Mouse (Mus musculus) liver, embryonic 16.5 days (tissue): ENCODE measurements around the gene Sun1. TPM values are rescaled to one million over a fixed set of nuclear protein-coding genes. Genes with fewer than 3 reads are reported as not detected.

ENCODE experiments used
- ATAC-seq: fragments of 200-750 bp; cut with Nextera tagmentation; 2 replicates; pipeline ENCODE4 v1.8.0; 2017; ENCODE audit warnings: low read depth, mild to moderate bottlenecking, moderate number of reproducible peaks, moderate library complexity
- H3K27ac ChIP-seq: fragments of 300-500 bp; sonication (generic); 2 replicates; pipeline ENCODE4 v1.5.1; 2014; ENCODE audit warnings: mild to moderate bottlenecking, low read length
- H3K27me3 ChIP-seq: fragments of 300-500 bp; sonication (generic); 2 replicates; pipeline ENCODE4 v1.6.1; 2014; ENCODE audit warnings: low read depth, low read length, mixed read lengths; ENCODE audit not compliant: control insufficient read depth, insufficient read depth
- H3K36me3 ChIP-seq: fragments of 300-500 bp; sonication (generic); 2 replicates; pipeline ENCODE4 v1.6.1; 2014; ENCODE audit warnings: mild to moderate bottlenecking; ENCODE audit not compliant: control insufficient read depth, insufficient read depth
- H3K4me1 ChIP-seq: fragments of 300-500 bp; sonication (generic); 2 replicates; pipeline ENCODE4 v1.6.1; 2014; ENCODE audit warnings: low read depth, low read length, mixed read lengths; ENCODE audit not compliant: control insufficient read depth
- H3K4me2 ChIP-seq: fragments of 300-500 bp; sonication (generic); 2 replicates; pipeline ENCODE4 v1.6.1; 2014; ENCODE audit warnings: low read depth, low read length, mixed read lengths
- H3K4me3 ChIP-seq: fragments of 300-500 bp; sonication (generic); 2 replicates; pipeline ENCODE4 v1.5.1; 2014; ENCODE audit warnings: low read depth, mild to moderate bottlenecking, low read length
- H3K9ac ChIP-seq: fragments of 300-500 bp; sonication (generic); 2 replicates; pipeline ENCODE4 v1.6.1; 2014; ENCODE audit warnings: low read depth, low read length
- H3K9me3 ChIP-seq: fragments of 300-500 bp; sonication (generic); replicated peaks from 2 replicates; pipeline ENCODE4 v1.6.1; 2016; ENCODE audit warnings: low read length; ENCODE audit not compliant: control insufficient read depth
- WGBS: fragments of 180-500 bp; shearing (Covaris S2); extraction: QIAGEN DNeasy Blood & Tissue Kit; methylation state at CpG from one replicate; pipeline ENCODE4 v1.1.7; 2014; ENCODE audit not compliant: insufficient replicate concordance; 5-methylcytosine and 5-hydroxymethylcytosine counted together
- polyA plus RNA-seq: library from polyadenylated mRNA; unstranded; fragments of >200 nt; fragmentation: Nextera tagmentation; extraction: Ambion mirVana; gene quantifications from 2 replicates; pipeline ENCODE4 v1.2.1, GENCODE M21; 2015

Gene Sun1
- polyA plus RNA-seq, 1 experiment from 2014 or later, result 19.6 TPM

DNA sequence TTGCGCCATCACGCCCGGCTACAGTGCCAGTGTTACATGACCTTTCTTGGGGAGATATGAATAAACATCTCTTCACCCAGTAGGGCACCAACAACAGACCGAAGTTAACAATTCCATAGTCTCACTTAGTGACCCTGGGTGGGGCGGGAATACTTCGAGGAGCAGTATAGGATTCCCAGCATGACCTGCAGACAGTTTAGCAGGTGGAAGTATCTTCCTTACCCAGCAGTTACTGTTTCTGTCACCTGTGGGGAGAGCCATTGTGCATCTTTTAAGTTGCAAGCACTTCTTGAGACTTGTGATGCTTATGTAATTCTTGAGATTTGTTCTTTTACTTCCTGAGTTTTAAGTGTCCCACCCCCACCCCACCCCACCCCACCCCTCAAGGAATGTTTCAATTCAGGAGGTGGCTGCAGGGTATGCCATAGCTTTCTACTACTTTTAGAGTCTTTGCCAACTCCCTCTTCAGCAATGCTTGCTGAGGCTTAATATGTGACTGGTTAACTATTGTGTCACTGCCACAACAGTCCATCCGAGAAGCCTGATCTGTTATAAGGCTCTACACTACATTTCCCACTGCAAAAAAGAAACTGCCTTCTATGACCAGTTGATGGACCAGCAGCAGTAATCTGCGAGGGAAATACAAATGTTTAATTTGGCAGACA lies 58.1 kb downstream of the Sun1 start:
- 82% methylated on average over 8 of the region's 8 CpGs for WGBS
- H3K36me3 ChIP-seq, result peaks cover 19% of the 10 kb centered on the region

DNA sequence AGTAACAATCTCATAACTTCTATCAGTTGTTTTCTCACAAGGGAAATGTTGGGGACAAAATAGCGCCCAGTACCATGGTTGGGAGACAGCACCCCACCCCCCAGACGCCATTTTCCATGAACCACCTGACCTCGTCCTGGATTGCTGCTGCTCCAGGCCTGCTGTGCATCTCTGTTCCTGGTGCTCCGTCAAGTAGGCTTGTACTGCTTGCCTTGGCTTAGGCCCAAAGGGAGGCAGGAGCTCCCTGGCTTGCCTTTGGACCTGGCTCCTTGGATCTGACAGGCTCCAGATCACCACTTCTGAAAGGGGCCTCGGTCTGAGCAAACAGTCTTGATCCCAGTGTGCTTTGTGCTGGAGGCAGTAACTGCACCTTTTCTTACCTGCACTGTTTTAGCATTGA lies 59.4 kb downstream of the Sun1 start:
- H3K36me3 ChIP-seq, result peaks cover 33% of the 10 kb centered on the region
- WGBS, result 82% methylated on average over 5 of the region's 5 CpGs

More for the DNA sequence above, 58.1 kb downstream of the Sun1 start:
- Histone ChIP-seq H3K9me3 (no peaks in the 10 kb centered on the region), H3K9ac (no peak overlapping the region), H3K4me2 (no peak overlapping the region), H3K27ac (no peak overlapping the region), H3K4me3 (no peak overlapping the region), H3K4me1 (peaks cover 41% of the 10 kb centered on the region), H3K27me3 (no peaks in the 10 kb centered on the region)
- no peak for ATAC-seq

DNA sequence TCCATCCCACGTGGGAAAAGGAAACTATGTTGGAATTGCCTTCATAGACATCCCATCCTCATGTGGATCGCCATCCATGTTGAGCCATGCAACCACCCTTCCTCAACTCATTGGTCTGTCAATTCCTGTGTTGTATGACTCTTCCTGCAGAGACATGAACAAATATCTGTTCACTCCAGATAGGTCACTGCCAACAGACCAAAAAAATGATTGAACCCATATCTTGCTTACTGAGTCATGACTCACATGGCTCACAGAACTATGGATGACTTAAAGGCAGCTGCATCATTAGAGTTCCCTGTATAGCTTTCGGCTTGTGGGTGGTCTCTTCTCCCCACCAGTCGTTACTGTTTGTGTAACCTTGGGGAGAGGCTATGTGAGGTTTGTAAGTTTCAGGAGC lies 61.0 kb downstream of the Sun1 start:
- Histone ChIP-seq H3K4me3 (no peak overlapping the region), H3K9me3 (no peaks in the 10 kb centered on the region), H3K27me3 (no peaks in the 10 kb centered on the region), H3K9ac (no peak overlapping the region), H3K4me1 (peaks cover 14% of the 10 kb centered on the region), H3K4me2 (no peak overlapping the region), H3K27ac (no peak overlapping the region), H3K36me3 (peaks cover 47% of the 10 kb centered on the region)
- no peak for ATAC-seq
- WGBS, result 81% methylated on average over 4 of the region's 4 CpGs

More for the DNA sequence above, 59.4 kb downstream of the Sun1 start:
- H3K4me2 ChIP-seq, result no peak overlapping the region
- ATAC-seq, result no peak
- H3K27ac ChIP-seq, result no peak overlapping the region
- no peaks in the 10 kb centered on the region for H3K9me3 ChIP-seq
- H3K27me3 ChIP-seq, result no peaks in the 10 kb centered on the region
- no peak overlapping the region for H3K9ac ChIP-seq
- peaks cover 28% of the 10 kb centered on the region for H3K4me1 ChIP-seq
- H3K4me3 ChIP-seq, result no peak overlapping the region

DNA sequence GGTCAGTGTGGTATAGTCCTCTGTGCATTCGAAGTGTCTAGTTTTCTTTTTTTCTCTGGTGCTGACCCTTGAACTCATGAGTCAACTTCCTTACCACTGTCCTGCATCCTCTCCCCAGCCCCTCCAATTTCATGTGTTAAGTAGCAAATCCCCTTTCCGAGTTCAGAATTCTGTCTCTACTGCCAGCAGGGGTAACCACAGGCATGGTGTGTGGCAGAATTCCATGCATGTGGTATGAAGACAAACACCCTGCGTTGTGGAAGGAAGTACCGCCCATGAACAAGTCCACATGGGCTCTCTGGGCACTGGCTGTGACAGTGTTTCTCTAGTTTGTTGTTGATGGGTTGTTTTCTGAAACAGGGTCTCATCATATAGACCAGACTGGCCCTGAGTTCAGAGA lies 67.2 kb downstream of the Sun1 start:
- H3K4me3 ChIP-seq, result no peak overlapping the region
- no peak overlapping the region for H3K4me2 ChIP-seq
- no peaks in the 10 kb centered on the region for H3K9me3 ChIP-seq
- H3K27me3 ChIP-seq, result no peaks in the 10 kb centered on the region
- WGBS, result 87% methylated on average over 4 of the region's 4 CpGs
- H3K9ac ChIP-seq, result no peak overlapping the region
- H3K4me1 ChIP-seq, result peaks cover 4% of the 10 kb centered on the region
- peaks cover 57% of the 10 kb centered on the region for H3K36me3 ChIP-seq
- no peak for ATAC-seq
- no peak overlapping the region for H3K27ac ChIP-seq

DNA sequence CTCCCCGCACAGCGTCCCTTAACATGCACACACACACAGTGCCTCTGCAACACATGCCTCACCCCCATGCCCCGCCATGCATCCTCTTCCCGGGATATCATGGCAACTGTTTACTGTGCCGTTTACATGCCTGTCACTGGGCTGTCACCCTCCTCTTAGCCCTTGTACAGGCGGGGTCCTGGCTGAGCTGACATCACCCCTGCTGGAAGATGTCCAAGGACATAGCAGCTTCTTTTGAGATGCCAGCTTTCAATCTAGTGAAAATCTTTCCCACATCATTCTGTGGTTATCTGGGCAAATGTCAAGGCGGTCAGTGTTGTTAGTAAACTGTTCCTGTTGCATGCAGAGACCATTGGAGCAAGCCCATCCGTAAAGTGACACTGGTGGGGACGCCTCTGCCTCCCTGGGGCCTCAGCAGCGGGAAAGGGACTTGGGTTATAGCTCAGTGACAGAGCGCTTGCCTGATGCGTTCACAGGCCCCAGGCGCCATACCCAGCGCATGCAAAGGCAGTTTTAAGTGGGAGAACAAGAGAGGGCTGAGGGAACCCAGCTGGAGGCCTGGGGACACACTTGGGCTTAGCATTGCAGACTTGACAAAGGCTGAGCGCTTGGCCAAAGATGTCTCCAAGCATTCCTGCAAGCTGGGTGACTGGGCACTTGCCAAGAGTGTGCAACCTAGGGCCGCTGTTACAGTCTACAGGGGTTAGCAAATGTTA lies 70.5 kb downstream of the Sun1 start:
- Histone ChIP-seq H3K27ac (no peak overlapping the region), H3K4me3 (no peak overlapping the region), H3K9me3 (no peaks in the 10 kb centered on the region), H3K4me2 (no peak overlapping the region), H3K36me3 (peaks cover 26% of the 10 kb centered on the region), H3K9ac (no peak overlapping the region), H3K4me1 (peaks cover 4% of the 10 kb centered on the region), H3K27me3 (no peaks in the 10 kb centered on the region)
- no peak for ATAC-seq
- WGBS, result 81% methylated on average over 16 of the region's 16 CpGs

DNA sequence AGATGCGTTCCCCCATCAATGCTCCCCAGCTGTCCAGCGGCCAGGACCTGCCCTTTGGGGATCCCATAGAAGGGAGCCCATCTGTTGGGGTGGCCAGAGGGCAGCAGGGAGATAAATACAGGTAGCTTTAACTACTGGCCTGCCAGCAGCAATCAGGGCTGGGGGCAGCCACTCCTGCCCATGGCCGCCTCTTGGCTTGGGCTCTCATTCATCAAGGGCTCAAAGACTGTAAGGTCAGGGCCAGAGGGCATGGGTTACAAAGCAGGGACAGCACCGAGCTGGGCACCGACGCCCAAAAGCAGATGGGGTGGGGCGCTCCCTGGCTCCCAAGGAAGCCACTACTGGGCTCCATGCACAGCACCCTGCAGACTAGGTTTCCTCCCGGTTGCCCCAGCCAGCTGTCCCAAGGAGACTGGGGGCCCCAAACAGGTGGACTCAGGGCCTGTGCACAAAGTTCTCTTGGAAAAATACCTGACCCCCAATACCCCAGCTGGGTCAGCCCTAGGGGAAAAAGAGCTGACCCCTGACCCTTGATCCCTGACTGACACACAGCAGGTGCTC lies 71.6 kb downstream of the Sun1 start:
- Histone ChIP-seq H3K36me3 (peaks cover 16% of the 10 kb centered on the region), H3K4me3 (no peak overlapping the region), H3K9ac (no peak overlapping the region), H3K27ac (no peak overlapping the region), H3K27me3 (no peaks in the 10 kb centered on the region), H3K4me2 (no peak overlapping the region), H3K9me3 (no peaks in the 10 kb centered on the region), H3K4me1 (peaks cover 4% of the 10 kb centered on the region)
- WGBS, result 53% methylated on average over 8 of the region's 8 CpGs
- no peak for ATAC-seq

DNA sequence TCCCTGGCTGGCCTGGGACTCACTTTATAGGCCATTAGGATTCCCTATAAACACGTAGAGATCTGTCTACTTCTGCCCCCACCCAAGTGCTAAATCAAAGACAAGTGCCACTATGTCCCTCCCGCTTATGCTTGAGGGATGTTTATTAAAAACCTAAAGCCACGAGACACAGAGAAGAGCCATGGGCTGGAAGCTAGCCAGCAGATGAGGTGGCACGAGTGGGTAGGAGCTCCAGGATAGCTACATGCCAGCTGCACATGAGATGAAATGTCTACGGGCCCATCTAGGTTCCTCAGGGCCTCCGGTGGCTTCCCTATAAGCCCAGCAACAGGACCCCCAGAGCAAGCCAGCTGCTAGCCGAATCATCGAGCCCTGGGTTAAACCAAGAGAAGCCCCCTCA lies 76.8 kb downstream of the Sun1 start:
- no peak overlapping the region for H3K27ac ChIP-seq
- no peaks in the 10 kb centered on the region for H3K27me3 ChIP-seq
- no peak for ATAC-seq
- H3K36me3 ChIP-seq, result no peaks in the 10 kb centered on the region
- WGBS, result 69% methylated on average over 8 of the region's 8 CpGs
- H3K4me2 ChIP-seq, result no peak overlapping the region
- H3K9ac ChIP-seq, result no peak overlapping the region
- H3K9me3 ChIP-seq, result no peaks in the 10 kb centered on the region
- peaks cover under 1% of the 10 kb centered on the region for H3K4me1 ChIP-seq
- H3K4me3 ChIP-seq, result no peak overlapping the region

DNA sequence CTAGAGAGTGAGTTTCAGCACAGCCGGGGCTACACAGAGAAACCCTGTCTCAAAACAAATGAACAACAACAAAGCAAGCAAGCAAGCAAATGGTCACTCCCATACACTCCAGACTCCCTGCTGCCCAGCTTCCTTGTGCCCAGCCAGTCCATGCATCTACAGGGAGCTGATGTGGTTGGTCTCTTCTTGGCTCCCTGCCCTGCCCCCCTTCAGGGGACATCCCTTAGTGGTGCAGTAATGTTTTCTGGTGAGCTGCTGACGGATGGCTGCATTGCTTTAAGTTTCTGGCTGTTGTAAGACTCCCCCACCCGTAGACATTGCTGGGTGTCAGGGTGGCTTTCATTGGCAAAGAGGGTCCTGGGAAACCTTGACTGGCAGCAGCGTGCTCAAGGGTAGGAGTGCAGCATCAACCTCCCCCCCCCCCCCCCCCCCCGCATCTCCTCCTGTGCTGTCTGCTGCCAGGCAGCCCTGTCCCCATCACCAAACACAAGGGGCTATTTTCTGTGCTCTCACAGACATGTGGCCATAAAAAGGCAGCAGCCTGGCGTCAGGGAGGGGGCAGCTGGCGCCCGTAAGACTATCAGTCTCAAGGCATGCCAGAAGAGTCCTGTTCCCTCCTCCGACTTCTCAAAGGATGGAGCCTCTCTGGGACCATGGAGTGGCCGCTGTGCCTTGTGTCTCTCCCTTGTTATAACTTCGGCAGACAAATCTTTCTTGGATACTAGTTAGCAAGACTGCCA lies 81.1 kb downstream of the Sun1 start:
- no peak overlapping the region for H3K27ac ChIP-seq
- H3K27me3 ChIP-seq, result no peaks in the 10 kb centered on the region
- no peak overlapping the region for H3K4me3 ChIP-seq
- no peak overlapping the region for H3K4me2 ChIP-seq
- no peaks in the 10 kb centered on the region for H3K9me3 ChIP-seq
- no peak for ATAC-seq
- WGBS, result 63% methylated on average over 11 of the region's 11 CpGs
- H3K9ac ChIP-seq, result no peak overlapping the region
- peaks cover 18% of the 10 kb centered on the region for H3K4me1 ChIP-seq
- no peaks in the 10 kb centered on the region for H3K36me3 ChIP-seq
